Mouse (Mus musculus): Measurements from ENCODE around the gene Rgs3.
"Not testable (repeated sequence)": the region's sequence is repeated elsewhere in the genome, so short reads cannot be mapped to it uniquely, and the experiment has no call there.

Gene Rgs3

GRCm38 (mm10) chr4:62551966-62552365 is 7.7 kb upstream of the Rgs3 start:
- no peak for DNase-seq (ENCODE audit: low spot score)

- no peak for DNase-seq (ENCODE audit: low spot score)
Observed at GRCm38 (mm10) chr4:62557436-62557835, 2.2 kb upstream of the Rgs3 start.

GRCm38 (mm10) chr4:62560963-62561629 is 1.4 kb downstream of the Rgs3 start:
- no peak for DNase-seq (ENCODE audit: low spot score)

- no peak for DNase-seq (ENCODE audit: low spot score)
Observed at GRCm38 (mm10) chr4:62561630-62562001, 2.0 kb downstream of the Rgs3 start.

GRCm38 (mm10) chr4:62562006-62562405 is 2.4 kb downstream of the Rgs3 start:
- DNase-seq (ENCODE audit: low spot score): no peak

GRCm38 (mm10) chr4:62566530-62566929 is 6.9 kb downstream of the Rgs3 start:
- DNase-seq (ENCODE audit: low spot score): no peak

GRCm38 (mm10) chr4:62567696-62568095 is 8.0 kb downstream of the Rgs3 start:
- DNase-seq (ENCODE audit: low spot score): no peak

- DNase-seq (ENCODE audit: low spot score): no peak
Observed at GRCm38 (mm10) chr4:62568359-62568758, 8.7 kb downstream of the Rgs3 start.

- DNase-seq (ENCODE audit: low spot score): no peak
Observed at GRCm38 (mm10) chr4:62569603-62570002, 10.0 kb downstream of the Rgs3 start.

- DNase-seq (ENCODE audit: low spot score): no peak
Observed at GRCm38 (mm10) chr4:62570029-62570428, 10.4 kb downstream of the Rgs3 start.

GRCm38 (mm10) chr4:62582365-62583264 is 23.0 kb downstream of the Rgs3 start:
- DNase-seq (ENCODE audit: low spot score): no peak

GRCm38 (mm10) chr4:62583265-62584092 is 23.8 kb downstream of the Rgs3 start:
- no peak for DNase-seq (ENCODE audit: low spot score)

- DNase-seq (ENCODE audit: low spot score): no peak
Observed at GRCm38 (mm10) chr4:62587067-62587466, 27.4 kb downstream of the Rgs3 start.

GRCm38 (mm10) chr4:62590878-62591277 is 31.2 kb downstream of the Rgs3 start:
- no peak for DNase-seq (ENCODE audit: low spot score)

- DNase-seq (ENCODE audit: low spot score): no peak
Observed at GRCm38 (mm10) chr4:62591326-62591725, 31.7 kb downstream of the Rgs3 start.

- DNase-seq (ENCODE audit: low spot score): not testable (repeated sequence)
Observed at GRCm38 (mm10) chr4:62593546-62594240, 34.0 kb downstream of the Rgs3 start.

GRCm38 (mm10) chr4:62594442-62594841 is 34.8 kb downstream of the Rgs3 start:
- no peak for DNase-seq (ENCODE audit: low spot score)

GRCm38 (mm10) chr4:62596051-62596450 is 36.4 kb downstream of the Rgs3 start:
- no peak for DNase-seq (ENCODE audit: low spot score)

GRCm38 (mm10) chr4:62600549-62600948 is 40.9 kb downstream of the Rgs3 start:
- no peak for DNase-seq (ENCODE audit: low spot score)

GRCm38 (mm10) chr4:62603607-62604006 is 44.0 kb downstream of the Rgs3 start:
- DNase-seq (ENCODE audit: low spot score): no peak

- DNase-seq (ENCODE audit: low spot score): no peak
Observed at GRCm38 (mm10) chr4:62604094-62604493, 44.4 kb downstream of the Rgs3 start.

All from urinary bladder, postnatal 10 days (tissue).